Mouse (Mus musculus): ENCODE results near the gene Guk1.

DNA sequence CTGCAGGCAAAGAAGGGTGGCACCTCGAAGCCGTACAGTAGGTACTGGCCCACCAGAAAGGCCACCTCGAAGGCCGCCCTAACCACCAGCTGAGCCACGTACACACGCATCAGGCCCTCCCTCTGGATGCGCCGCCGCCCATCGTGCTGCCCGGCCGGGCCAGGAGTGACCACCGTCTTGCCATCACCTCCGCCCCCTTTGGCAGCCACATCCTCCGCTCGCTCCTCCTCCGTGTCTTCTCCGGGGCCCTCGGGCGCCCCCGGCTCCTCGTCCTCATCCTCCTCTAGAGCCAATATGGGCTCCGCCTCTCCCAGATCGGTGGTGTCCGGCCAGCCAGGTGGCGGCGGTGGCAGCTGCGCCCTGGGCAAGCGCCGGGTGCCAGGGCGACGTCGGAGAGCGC, 15.1 kb downstream of the Guk1 start:
- no peak for TF ChIP-seq POLR2A (IDR thresholded peaks at IDR 0.05; ENCODE audit: insufficient read depth, low read length)
- TF ChIP-seq EP300 (IDR thresholded peaks at IDR 0.05; ENCODE audit: insufficient read depth, low read depth, low read length) = no peak
- TF ChIP-seq CTCF (IDR thresholded peaks at IDR 0.05; ENCODE audit: low read depth, low read length) = no peak

All from ES-Bruce4 (cell line).